Mouse (Mus musculus) forebrain, embryonic 11.5 days (tissue): Measurements from ENCODE around the gene Gjd3. TPM values are rescaled to one million over a fixed set of nuclear protein-coding genes. Genes with fewer than 3 reads are reported as not detected.

ENCODE experiments used
- ATAC-seq: fragments of 200-750 bp; cut with Nextera tagmentation; replicated peaks from 2 replicates; pipeline ENCODE4 v1.8.0; 2017; ENCODE audit warnings: moderate TSS enrichment; ENCODE audit not compliant: low FRiP score
- DNase-seq: peaks from one replicate; pipeline ENCODE4 v3.0.0-alpha.2; 2017; ENCODE audit warnings: low spot score
- H3K27ac ChIP-seq: fragments of 300-500 bp; sonication (generic); 2 replicates; pipeline ENCODE4 v1.5.1; 2014; ENCODE audit warnings: low read depth, low read length
- H3K27me3 ChIP-seq: fragments of 300-500 bp; sonication (generic); 2 replicates; pipeline ENCODE4 v1.6.1; 2014; ENCODE audit warnings: mild to moderate bottlenecking, low read length, mixed read lengths; ENCODE audit not compliant: control insufficient read depth, insufficient read depth
- H3K36me3 ChIP-seq: fragments of 300-500 bp; sonication (generic); 2 replicates; pipeline ENCODE4 v1.6.1; 2014; ENCODE audit warnings: mild to moderate bottlenecking, low read length, moderate library complexity, mixed read lengths; ENCODE audit not compliant: control insufficient read depth, insufficient read depth
- H3K4me1 ChIP-seq: fragments of 300-500 bp; sonication (generic); replicated peaks from 2 replicates; pipeline ENCODE4 v1.6.1; 2014; ENCODE audit warnings: low read length, mixed read lengths; ENCODE audit not compliant: control insufficient read depth, insufficient read depth
- H3K4me2 ChIP-seq: fragments of 300-500 bp; sonication (generic); 2 replicates; pipeline ENCODE4 v1.6.1; 2014; ENCODE audit warnings: low read depth, mild to moderate bottlenecking, low read length, moderate library complexity, mixed read lengths; ENCODE audit not compliant: severe bottlenecking
- H3K4me3 ChIP-seq: fragments of 300-500 bp; sonication (generic); 2 replicates; pipeline ENCODE4 v1.5.1; 2014; ENCODE audit warnings: low read depth, low read length
- H3K9ac ChIP-seq: fragments of 300-500 bp; sonication (generic); 2 replicates; pipeline ENCODE4 v1.6.1; 2014; ENCODE audit warnings: low read length
- H3K9me3 ChIP-seq: fragments of 300-500 bp; sonication (generic); 2 replicates; pipeline ENCODE4 v1.6.1; 2016; ENCODE audit warnings: low read length, mixed read lengths; ENCODE audit not compliant: control insufficient read depth
- WGBS: fragments of 180-500 bp; shearing (Covaris S2); extraction: QIAGEN DNeasy Blood & Tissue Kit; methylation state at CpG from one replicate; pipeline ENCODE4 v1.1.7; 2014; 5-methylcytosine and 5-hydroxymethylcytosine counted together
- polyA plus RNA-seq: library from polyadenylated mRNA; unstranded; fragments of >200 nt; fragmentation: Nextera tagmentation; extraction: Ambion mirVana; gene quantifications from 2 replicates; pipeline ENCODE4 v1.2.1, GENCODE M21; 2014

Gene Gjd3
- polyA plus RNA-seq = 0.23 TPM in 1 of 2 replicates, not detected in the other

DNA sequence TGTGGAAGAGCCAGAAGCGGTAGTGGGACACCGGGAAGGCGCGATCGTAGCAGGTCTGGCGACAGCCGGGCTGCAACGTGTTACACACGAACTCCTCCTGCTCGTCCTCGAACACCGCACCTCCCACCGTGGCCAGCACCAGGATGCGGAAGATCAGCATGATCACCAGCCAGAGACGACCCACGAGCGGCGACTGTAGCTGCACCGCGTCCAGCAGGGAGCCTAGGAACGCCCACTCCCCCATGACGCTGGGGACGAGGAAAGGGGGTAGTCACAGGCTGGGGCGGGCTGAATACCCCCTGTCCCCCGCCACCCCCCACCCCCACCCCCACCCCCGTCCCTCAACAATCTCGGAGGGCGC is at the start of gene Gjd3:
Gjd3 (minus strand) TSS at position 244 of the 361 bp plus-strand sequence.
- peak within 1 kb of the TSS; percentile 49 for H3K9ac ChIP-seq
- peak within 1 kb of the TSS; percentile 88 for H3K4me2 ChIP-seq
- H3K36me3 ChIP-seq = no peaks in the 10 kb centered on the region
- H3K27ac ChIP-seq = 0 out of 2 replicates have a peak within 1 kb of the TSS, but pooled peaks have one; percentile 41
- no peaks in the 10 kb centered on the region; the same call in 1 of the 2 replicates for H3K4me1 ChIP-seq
- WGBS = 3% methylated on average over 28 of the region's 28 CpGs
- no peak for DNase-seq
- no peak for ATAC-seq
- peaks cover 24% of the 10 kb centered on the region for H3K27me3 ChIP-seq
- H3K4me3 ChIP-seq = peak within 1 kb of the TSS; percentile 48
- no peaks in the 10 kb centered on the region for H3K9me3 ChIP-seq

DNA sequence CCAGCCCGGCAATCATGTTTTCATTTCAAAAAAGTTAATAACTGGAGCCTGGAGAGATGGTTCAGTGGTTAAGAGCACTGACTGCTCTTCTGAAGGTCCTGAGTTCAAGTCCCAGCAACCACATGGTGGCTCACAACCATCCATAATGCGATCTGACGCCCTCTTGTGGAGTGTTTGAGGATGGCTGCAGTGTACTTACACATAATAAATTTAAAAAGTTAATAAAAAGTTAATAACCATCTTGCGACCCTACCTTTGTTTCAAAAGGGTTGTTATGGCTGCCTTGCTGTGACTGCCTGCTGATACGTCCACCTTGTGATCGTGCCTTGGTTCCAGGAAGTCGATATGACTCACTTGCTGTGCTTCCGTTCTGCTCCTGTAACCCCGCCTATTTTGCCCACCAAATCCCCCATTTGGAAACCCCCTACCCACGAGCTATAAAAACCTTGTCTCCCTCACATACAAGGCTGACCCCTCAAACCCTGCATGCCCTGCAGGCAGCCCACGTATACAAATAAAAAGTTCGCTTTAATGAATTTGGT is 44.2 kb upstream of the Gjd3 start:
- ATAC-seq = no peak

DNA sequence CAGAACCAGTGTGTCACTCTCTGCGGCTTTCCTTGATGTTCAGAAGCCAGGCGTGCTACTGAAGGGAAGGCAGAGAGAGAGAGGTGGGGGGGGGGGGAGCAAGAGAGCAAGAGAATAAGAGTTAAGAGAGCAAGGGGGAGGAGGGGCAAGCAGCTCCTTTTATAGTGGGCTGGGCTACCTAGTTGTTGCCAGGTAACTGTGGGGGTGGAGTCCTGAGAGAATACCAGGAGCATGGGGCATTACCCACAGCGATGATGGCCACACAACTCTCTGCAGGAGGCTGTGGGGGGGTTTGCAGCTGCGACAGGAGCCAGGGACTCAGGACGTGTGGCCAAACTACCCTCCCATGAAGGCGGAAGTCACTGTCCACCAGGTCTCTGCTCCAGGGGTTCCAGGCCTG is 43.1 kb upstream of the Gjd3 start:
- DNase-seq (no peak), ATAC-seq (no peak)
- Histone ChIP-seq H3K27ac (no peak overlapping the region), H3K9ac (no peak overlapping the region), H3K36me3 (peaks cover 1% of the 10 kb centered on the region; the same call in 1 of the 2 replicates), H3K27me3 (no peaks in the 10 kb centered on the region), H3K4me3 (no peak overlapping the region), H3K4me1 (no peaks in the 10 kb centered on the region), H3K9me3 (no peaks in the 10 kb centered on the region), H3K4me2 (no peak overlapping the region)
- 92% methylated on average over 6 of the region's 6 CpGs for WGBS

More for the DNA sequence above, 44.2 kb upstream of the Gjd3 start:
- H3K4me3 ChIP-seq = no peak overlapping the region
- no peak for DNase-seq
- no peak overlapping the region for H3K27ac ChIP-seq
- no peaks in the 10 kb centered on the region for H3K27me3 ChIP-seq
- no peaks in the 10 kb centered on the region for H3K4me1 ChIP-seq
- 87% methylated on average over 12 of the region's 12 CpGs for WGBS
- no peak overlapping the region for H3K4me2 ChIP-seq
- H3K9ac ChIP-seq = no peak overlapping the region
- H3K9me3 ChIP-seq = no peaks in the 10 kb centered on the region
- no peaks in the 10 kb centered on the region; the same call in 1 of the 2 replicates for H3K36me3 ChIP-seq

DNA sequence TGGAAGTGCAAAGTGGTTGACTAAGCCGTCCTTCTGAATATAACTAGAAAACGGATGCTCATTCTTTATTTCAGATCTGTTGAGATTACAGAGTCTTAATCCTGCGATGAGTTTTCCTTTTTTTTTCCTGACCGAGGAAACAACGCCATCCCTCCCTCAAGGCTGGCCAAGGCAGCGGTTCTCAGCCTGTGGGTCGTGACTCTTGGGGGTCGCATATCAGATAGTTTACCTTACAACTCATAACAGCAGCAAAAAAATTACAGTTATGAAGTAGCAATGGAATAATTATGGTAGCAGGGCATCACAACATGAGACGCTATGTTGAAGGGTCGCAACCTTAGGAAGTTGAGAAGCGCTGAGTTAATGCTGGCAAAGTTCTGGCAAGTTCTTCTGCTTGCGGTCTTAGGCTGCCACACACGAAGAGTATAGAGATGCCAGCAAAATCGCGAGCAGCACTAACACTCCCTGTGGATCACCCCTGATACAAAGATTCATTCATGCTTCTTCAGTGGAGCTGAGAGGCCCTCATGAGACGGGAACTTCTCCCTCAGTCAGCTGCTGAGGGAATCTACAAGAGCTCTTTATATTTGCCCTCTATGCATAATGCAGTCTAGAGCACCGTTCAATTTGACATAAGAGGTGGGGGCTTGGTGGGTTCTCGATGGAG is 41.8 kb upstream of the Gjd3 start:
- H3K9ac ChIP-seq = peak overlapping the region; percentile 23; the same call in 1 of the 2 replicates
- H3K9me3 ChIP-seq = no peaks in the 10 kb centered on the region
- H3K4me3 ChIP-seq = peak overlapping the region; percentile 10; the same call in 1 of the 2 replicates
- no peak overlapping the region for H3K27ac ChIP-seq
- DNase-seq (no peak), ATAC-seq (no peak; the same call in 1 of the 2 replicates)
- H3K4me1 ChIP-seq = no peaks in the 10 kb centered on the region
- peak overlapping the region; percentile 32; the same call in 1 of the 2 replicates for H3K4me2 ChIP-seq
- peaks cover 11% of the 10 kb centered on the region for H3K36me3 ChIP-seq
- 55% methylated on average over 18 of the region's 18 CpGs for WGBS
- H3K27me3 ChIP-seq = no peaks in the 10 kb centered on the region

DNA sequence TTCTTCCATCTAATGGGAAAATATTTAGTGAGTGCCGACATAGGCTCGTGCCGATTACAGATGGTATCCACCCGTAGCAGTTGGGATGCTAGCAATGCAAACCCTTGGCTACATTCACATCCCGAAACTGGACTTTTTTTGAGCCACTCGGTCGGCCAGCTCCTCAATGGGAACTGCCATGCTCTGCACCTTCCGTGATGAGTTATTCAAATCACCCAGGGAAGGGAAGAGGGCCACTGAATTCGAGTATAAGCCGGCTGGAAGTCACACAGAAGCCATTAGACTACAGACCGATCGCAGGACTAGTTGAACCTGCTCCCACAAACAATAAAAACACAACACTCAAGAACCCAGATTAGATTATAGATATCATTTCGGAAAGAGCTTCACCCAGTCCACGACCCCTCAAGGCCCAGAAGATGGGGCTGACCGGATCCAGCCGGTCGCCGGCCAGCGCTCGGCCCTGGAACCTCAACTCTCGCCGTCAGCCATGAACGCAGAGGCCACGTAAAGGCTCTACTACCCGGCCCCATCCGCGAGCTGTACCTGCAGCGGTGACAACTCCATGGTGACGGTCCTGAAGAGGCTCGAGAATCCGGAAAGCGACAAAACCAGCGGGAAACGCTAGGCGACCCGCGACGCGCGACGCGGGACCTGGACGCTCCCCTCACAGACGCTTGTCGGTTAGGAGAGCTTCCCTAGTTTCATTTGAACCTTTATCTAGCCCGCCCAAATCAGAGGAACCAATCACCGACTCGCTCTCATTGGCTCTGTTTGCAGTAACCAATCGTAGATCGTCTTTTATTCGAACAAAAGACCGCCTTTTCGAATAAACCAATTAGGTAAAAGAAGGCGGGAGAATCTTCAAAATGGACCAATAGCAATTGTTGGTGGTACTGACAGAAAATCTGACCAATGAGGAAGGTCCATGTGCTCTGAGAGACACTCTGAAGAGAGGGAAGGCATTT is 41.0 kb upstream of the Gjd3 start, which contains the start of gene Top2a:
Top2a (minus strand) TSS at position 690 of the 968 bp plus-strand sequence.
- WGBS = under 1% methylated on average over 54 of the region's 54 CpGs
- peaks cover 11% of the 10 kb centered on the region for H3K36me3 ChIP-seq

DNA sequence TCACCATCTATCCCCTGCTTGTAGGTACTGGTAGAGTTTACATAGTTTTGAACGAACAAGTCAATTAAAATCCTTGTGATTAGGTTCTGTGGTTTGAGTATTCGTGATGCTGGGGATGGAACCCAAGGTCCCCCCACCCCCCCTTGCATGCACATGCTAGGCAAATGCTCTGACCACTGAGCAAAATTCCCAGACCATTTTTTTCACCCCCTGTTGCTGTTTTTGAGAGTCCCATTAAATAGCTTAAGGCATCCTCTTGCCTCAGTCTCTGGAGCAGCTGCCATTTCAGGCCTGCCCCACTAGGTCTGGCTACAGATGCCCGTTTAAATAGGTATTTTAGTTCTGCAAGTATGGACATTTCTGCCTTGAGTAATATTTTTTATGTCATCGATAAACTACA is 40.3 kb upstream of the Gjd3 start:
- Histone ChIP-seq H3K4me2 (peak overlapping the region; percentile 64), H3K27ac (no peak overlapping the region), H3K4me3 (peak overlapping the region; percentile 88), H3K36me3 (peaks cover 11% of the 10 kb centered on the region), H3K9me3 (no peaks in the 10 kb centered on the region), H3K9ac (peak overlapping the region; percentile 97), H3K27me3 (no peaks in the 10 kb centered on the region), H3K4me1 (no peaks in the 10 kb centered on the region)
- DNase-seq = no peak
- 10% methylated on average over 4 of the region's 4 CpGs for WGBS
- ATAC-seq = no peak

More for the DNA sequence above, 41.0 kb upstream of the Gjd3 start, which contains the start of gene Top2a:
- Histone ChIP-seq H3K4me1 (no peaks in the 10 kb centered on the region), H3K4me3 (peak within 1 kb of the TSS; percentile 88), H3K4me2 (peak within 1 kb of the TSS; percentile 64), H3K27ac (peak within 1 kb of the TSS; percentile 71; the same call in 1 of the 2 replicates), H3K27me3 (no peaks in the 10 kb centered on the region), H3K9ac (peak within 1 kb of the TSS; percentile 97), H3K9me3 (no peaks in the 10 kb centered on the region)
- ATAC-seq = peak; percentile 94
- peak; percentile 93 for DNase-seq

DNA sequence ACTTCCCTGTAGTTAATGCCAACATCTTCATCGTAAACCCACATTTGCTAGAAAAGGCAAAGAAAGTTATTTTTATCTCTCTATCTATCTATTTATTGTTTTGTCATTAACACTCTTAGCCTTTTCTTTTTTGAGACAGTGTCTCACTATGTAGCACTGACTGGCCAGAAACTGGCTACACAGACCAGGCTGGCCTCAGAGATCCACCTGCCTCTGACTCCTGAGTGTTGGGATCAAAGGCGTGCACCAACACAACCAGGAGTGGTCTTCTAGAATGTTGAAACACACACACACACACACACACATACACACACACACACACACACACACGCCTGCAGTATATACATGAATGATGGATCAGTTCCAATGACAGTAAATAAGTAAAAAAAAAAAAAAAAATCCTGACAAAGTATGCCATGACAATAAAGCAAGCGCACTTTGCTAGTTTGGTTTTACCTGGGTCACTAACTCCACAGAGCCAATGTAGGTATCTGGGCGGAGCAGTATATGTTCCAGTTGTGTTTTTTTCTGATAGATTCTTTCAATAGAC is 39.6 kb upstream of the Gjd3 start:
- Histone ChIP-seq H3K9me3 (no peaks in the 10 kb centered on the region), H3K27ac (no peak overlapping the region), H3K36me3 (peaks cover 14% of the 10 kb centered on the region), H3K4me2 (peak overlapping the region; percentile 64), H3K4me3 (peak overlapping the region; percentile 88), H3K4me1 (no peaks in the 10 kb centered on the region), H3K9ac (peak overlapping the region; percentile 97), H3K27me3 (no peaks in the 10 kb centered on the region)
- no peak for ATAC-seq
- WGBS = 84% methylated on average over 5 of the region's 5 CpGs
- no peak for DNase-seq

DNA sequence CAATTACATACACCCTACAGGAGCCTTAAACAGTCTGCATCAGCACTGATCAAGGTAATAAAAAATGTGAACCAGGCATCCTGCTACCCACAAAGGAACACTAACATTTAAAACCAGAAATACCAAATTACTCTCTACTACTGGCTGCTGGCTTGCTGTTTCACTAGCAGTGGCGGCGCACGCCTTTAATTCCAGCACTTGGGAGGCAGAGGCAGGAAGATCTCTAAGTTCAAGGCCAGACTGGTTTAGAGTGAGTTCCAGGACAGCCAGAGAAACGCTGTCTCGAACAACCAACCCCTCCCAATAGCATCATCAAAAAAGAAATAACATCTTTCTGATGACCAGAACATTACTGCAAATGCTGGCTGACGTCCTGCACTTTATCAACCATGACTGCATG is 37.0 kb upstream of the Gjd3 start:
- Histone ChIP-seq H3K4me1 (no peaks in the 10 kb centered on the region), H3K9ac (no peak overlapping the region), H3K27ac (no peak overlapping the region), H3K36me3 (peaks cover 30% of the 10 kb centered on the region), H3K4me3 (no peak overlapping the region), H3K9me3 (no peaks in the 10 kb centered on the region), H3K27me3 (no peaks in the 10 kb centered on the region), H3K4me2 (no peak overlapping the region)
- ATAC-seq (no peak), DNase-seq (no peak)
- 96% methylated on average over 6 of the region's 6 CpGs for WGBS
